Mouse (Mus musculus): Measurements from ENCODE around the gene Myrf. TPM values are rescaled to one million over a fixed set of nuclear protein-coding genes. Genes with fewer than 3 reads are reported as not detected.
A peak's percentile ranks its signal among the peaks of the same experiment; 100 is the strongest.

The Myrf gene
- polyA plus RNA-seq, 1 experiment = 2.3 TPM

DNA sequence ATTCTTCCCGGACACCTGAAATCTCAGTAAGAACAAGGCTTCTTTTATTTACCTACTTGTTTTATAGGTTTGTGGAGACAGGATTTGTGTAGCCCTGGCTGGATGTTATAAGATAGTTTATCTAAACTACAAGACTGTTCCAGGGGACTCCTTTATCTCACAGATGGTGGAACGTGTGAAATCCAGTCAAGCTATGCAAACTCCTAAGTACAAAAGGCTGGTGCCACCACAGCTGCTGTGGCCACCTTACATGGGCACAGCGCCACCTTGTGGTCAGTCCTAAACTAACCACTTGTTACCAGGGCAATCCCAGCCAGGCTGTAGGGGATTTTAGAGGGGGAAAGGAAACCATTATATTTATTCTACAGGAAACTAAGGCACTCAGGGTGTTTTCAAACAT lies 41.8 kb downstream of the Myrf start:
- Histone ChIP-seq H3K27me3 (ENCODE audit: control insufficient read depth, insufficient read depth, low read length) (no peaks in the 10 kb centered on the region), H3K4me3 (ENCODE audit: extremely low read depth, insufficient read depth, insufficient read length) (no peak overlapping the region), H3K4me1 (ENCODE audit: control insufficient read depth, insufficient read depth, insufficient read length) (no peaks in the 10 kb centered on the region; the same call in 1 of the 2 replicates), H3K36me3 (ENCODE audit: control insufficient read depth, insufficient read depth, low read length) (peaks cover 14% of the 10 kb centered on the region), H3K27ac (ENCODE audit: insufficient read depth, low read length) (no peak overlapping the region)
- TF ChIP-seq CTCF (IDR thresholded peaks at IDR 0.05; ENCODE audit: extremely low read depth, insufficient read depth, insufficient read length, insufficient replicate concordance) (peak; percentile 83; the same call in 1 of the 2 replicates), POLR2A (IDR thresholded peaks at IDR 0.05; ENCODE audit: low read depth, low read length) (no peak)
- DNase-seq (ENCODE audit: low read depth in 1 of 2, low spot score in 2 of 2) = peak in 1 of 2 experiments; percentile 68
- 27% methylated on average over 3 of the region's 3 CpGs for WGBS

DNA sequence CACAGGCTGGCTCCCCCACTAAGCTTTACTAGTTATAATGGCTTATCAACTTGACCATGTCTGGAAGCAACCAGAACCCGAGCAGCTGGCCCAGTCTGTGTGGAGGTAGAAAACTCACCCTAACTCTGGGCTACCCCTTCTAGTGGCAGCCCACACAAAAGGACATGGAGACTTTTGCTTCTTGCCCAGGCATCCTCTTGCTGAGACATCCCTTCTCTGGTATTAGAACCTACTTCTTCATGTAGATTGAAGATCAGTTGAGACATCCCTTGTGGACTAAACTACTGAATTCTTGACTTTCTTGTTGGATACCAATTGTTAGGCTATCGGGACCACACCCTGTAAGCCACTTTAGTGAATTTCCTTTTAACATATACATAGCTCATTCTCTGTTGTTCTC lies 42.3 kb downstream of the Myrf start:
- no peak for TF ChIP-seq CTCF (IDR thresholded peaks at IDR 0.05; ENCODE audit: extremely low read depth, insufficient read depth, insufficient read length, insufficient replicate concordance)
- no peak for TF ChIP-seq POLR2A (IDR thresholded peaks at IDR 0.05; ENCODE audit: low read depth, low read length)
- WGBS = 89% methylated on average over 2 of the region's 2 CpGs
- no peaks in the 10 kb centered on the region for H3K27me3 ChIP-seq (ENCODE audit: control insufficient read depth, insufficient read depth, low read length)

DNA sequence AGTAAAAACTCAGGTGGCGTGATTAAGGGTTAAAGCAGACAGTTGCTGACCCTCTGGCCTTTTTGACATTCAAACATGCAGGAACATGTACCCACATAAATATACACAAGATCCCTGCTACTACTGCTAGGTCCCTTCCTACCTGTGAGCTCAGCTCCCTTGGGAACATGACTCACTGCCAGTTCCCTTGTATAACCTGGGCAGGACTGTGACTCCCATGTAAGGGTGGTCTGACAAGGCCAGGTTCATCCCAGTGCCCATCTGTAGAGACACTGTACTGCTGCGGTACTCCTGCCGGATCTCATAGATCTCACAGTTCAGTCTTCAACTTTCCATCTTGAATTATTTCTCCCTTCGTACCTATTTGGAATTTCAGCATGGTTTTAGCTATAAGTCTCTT lies 43.4 kb downstream of the Myrf start:
- no peaks in the 10 kb centered on the region for H3K4me1 ChIP-seq (ENCODE audit: control insufficient read depth, insufficient read depth, insufficient read length)
- no peak for TF ChIP-seq POLR2A (IDR thresholded peaks at IDR 0.05; ENCODE audit: low read depth, low read length)
- no peak for TF ChIP-seq CTCF (IDR thresholded peaks at IDR 0.05; ENCODE audit: extremely low read depth, insufficient read depth, insufficient read length, insufficient replicate concordance)
- H3K36me3 ChIP-seq (ENCODE audit: control insufficient read depth, insufficient read depth, low read length) = peaks cover 14% of the 10 kb centered on the region
- no peak overlapping the region for H3K27ac ChIP-seq (ENCODE audit: insufficient read depth, low read length)
- no peaks in the 10 kb centered on the region for H3K27me3 ChIP-seq (ENCODE audit: control insufficient read depth, insufficient read depth, low read length)
- WGBS = 95% methylated on average over 4 of the region's 4 CpGs
- no peak for DNase-seq (ENCODE audit: low read depth in 1 of 2, low spot score in 2 of 2)
- no peak overlapping the region for H3K4me3 ChIP-seq (ENCODE audit: extremely low read depth, insufficient read depth, insufficient read length)

More for the DNA sequence above, 42.3 kb downstream of the Myrf start:
- Histone ChIP-seq H3K27ac (ENCODE audit: insufficient read depth, low read length) (no peak overlapping the region), H3K4me3 (ENCODE audit: extremely low read depth, insufficient read depth, insufficient read length) (no peak overlapping the region), H3K4me1 (ENCODE audit: control insufficient read depth, insufficient read depth, insufficient read length) (no peaks in the 10 kb centered on the region; the same call in 1 of the 2 replicates), H3K36me3 (ENCODE audit: control insufficient read depth, insufficient read depth, low read length) (peaks cover 14% of the 10 kb centered on the region)
- no peak for DNase-seq (ENCODE audit: low read depth in 1 of 2, low spot score in 2 of 2)

DNA sequence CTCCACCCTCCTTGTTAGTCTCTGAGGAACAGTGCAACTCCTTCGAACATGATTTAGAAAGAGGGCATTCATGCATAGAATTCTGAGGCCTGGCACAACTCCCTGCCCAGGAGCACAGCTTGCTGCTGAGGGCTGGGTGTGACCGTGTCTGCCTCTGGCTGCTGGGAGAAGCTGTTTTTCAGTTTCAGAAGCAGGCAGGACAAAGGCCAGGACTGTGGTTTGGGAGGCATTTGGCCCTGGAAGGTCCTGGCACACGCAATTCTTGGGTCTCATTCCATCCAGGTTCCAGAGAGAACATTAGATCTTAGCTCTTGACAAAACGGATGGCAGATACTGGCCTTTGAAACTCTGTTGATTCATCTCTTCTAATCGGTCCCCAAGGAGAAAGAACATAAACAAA lies 45.3 kb downstream of the Myrf start:
- peaks cover 9% of the 10 kb centered on the region for H3K36me3 ChIP-seq (ENCODE audit: control insufficient read depth, insufficient read depth, low read length)
- H3K27ac ChIP-seq (ENCODE audit: insufficient read depth, low read length) = no peak overlapping the region
- no peaks in the 10 kb centered on the region for H3K27me3 ChIP-seq (ENCODE audit: control insufficient read depth, insufficient read depth, low read length)
- no peak for DNase-seq (ENCODE audit: low read depth in 1 of 2, low spot score in 2 of 2)
- TF ChIP-seq CTCF (IDR thresholded peaks at IDR 0.05; ENCODE audit: extremely low read depth, insufficient read depth, insufficient read length, insufficient replicate concordance) (no peak), POLR2A (IDR thresholded peaks at IDR 0.05; ENCODE audit: low read depth, low read length) (no peak)
- no peaks in the 10 kb centered on the region for H3K4me1 ChIP-seq (ENCODE audit: control insufficient read depth, insufficient read depth, insufficient read length)
- H3K4me3 ChIP-seq (ENCODE audit: extremely low read depth, insufficient read depth, insufficient read length) = no peak overlapping the region
- 88% methylated on average over 5 of the region's 5 CpGs for WGBS

DNA sequence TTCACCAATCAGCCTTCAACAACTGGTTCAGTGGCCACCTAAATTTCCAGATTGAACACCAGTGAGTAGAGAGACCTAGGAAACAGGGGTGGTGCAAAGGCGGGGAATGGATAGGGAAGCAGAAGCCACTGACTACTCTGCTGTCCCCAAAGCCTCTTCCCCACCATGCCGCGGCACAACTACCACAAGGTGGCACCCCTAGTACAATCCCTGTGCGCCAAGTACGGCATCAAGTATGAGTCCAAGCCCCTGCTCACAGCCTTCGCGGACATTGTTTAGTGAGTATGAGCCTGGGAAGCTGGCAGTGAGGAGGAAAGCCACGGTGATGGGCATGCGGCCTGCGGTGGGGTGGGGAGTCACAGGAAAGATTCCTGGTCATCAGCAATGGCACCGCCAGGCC lies 46.2 kb downstream of the Myrf start:
- peaks cover under 1% of the 10 kb centered on the region; the same call in 1 of the 2 replicates for H3K36me3 ChIP-seq (ENCODE audit: control insufficient read depth, insufficient read depth, low read length)
- H3K27me3 ChIP-seq (ENCODE audit: control insufficient read depth, insufficient read depth, low read length) = no peaks in the 10 kb centered on the region
- no peaks in the 10 kb centered on the region for H3K4me1 ChIP-seq (ENCODE audit: control insufficient read depth, insufficient read depth, insufficient read length)
- 97% methylated on average over 11 of the region's 11 CpGs for WGBS
- TF ChIP-seq POLR2A (IDR thresholded peaks at IDR 0.05; ENCODE audit: low read depth, low read length) = no peak
- TF ChIP-seq CTCF (IDR thresholded peaks at IDR 0.05; ENCODE audit: extremely low read depth, insufficient read depth, insufficient read length, insufficient replicate concordance) = no peak
- H3K4me3 ChIP-seq (ENCODE audit: extremely low read depth, insufficient read depth, insufficient read length) = no peak overlapping the region
- DNase-seq (ENCODE audit: low read depth in 1 of 2, low spot score in 2 of 2) = no peak
- no peak overlapping the region for H3K27ac ChIP-seq (ENCODE audit: insufficient read depth, low read length)

DNA sequence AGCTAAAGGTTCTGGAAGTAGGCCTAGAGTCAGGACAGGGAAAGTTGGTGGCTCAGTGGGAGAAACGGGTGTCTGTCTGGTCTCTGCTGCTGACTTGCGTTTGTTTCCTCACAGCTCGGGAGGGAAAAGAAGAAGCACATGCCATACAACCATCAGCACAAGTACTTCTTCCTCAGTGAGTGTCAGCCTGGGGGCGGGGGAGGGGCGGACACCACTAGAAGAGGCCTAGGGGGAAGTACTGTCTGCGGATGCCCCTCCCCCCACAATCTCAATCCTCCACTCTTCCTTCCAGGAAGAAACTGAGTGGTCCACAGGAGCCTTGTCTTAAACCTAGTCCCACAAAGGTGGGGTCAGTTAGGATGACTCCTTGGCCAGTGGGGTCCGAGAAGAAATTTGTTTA lies 49.2 kb downstream of the Myrf start:
- no peak for DNase-seq (ENCODE audit: low read depth in 1 of 2, low spot score in 2 of 2)
- Histone ChIP-seq H3K4me3 (ENCODE audit: extremely low read depth, insufficient read depth, insufficient read length) (no peak overlapping the region), H3K4me1 (ENCODE audit: control insufficient read depth, insufficient read depth, insufficient read length) (no peaks in the 10 kb centered on the region), H3K36me3 (ENCODE audit: control insufficient read depth, insufficient read depth, low read length) (no peaks in the 10 kb centered on the region; the same call in 1 of the 2 replicates), H3K27me3 (ENCODE audit: control insufficient read depth, insufficient read depth, low read length) (no peaks in the 10 kb centered on the region), H3K27ac (ENCODE audit: insufficient read depth, low read length) (no peak overlapping the region)
- WGBS = 52% methylated on average over 7 of the region's 7 CpGs
- TF ChIP-seq CTCF (IDR thresholded peaks at IDR 0.05; ENCODE audit: extremely low read depth, insufficient read depth, insufficient read length, insufficient replicate concordance) = no peak
- no peak for TF ChIP-seq POLR2A (IDR thresholded peaks at IDR 0.05; ENCODE audit: low read depth, low read length)

- peak in 1 of 2 experiments; percentile 51 for DNase-seq (ENCODE audit: low read depth in 1 of 2, low spot score in 2 of 2)
- no peaks in the 10 kb centered on the region for H3K27me3 ChIP-seq (ENCODE audit: control insufficient read depth, insufficient read depth, low read length)
- WGBS = 46% methylated on average over 2 of the region's 2 CpGs
- TF ChIP-seq POLR2A (IDR thresholded peaks at IDR 0.05; ENCODE audit: low read depth, low read length) (no peak), CTCF (IDR thresholded peaks at IDR 0.05; ENCODE audit: extremely low read depth, insufficient read depth, insufficient read length, insufficient replicate concordance) (peak; percentile 58; the same call in 1 of the 2 replicates)
- no peaks in the 10 kb centered on the region for H3K4me1 ChIP-seq (ENCODE audit: control insufficient read depth, insufficient read depth, insufficient read length)
- H3K36me3 ChIP-seq (ENCODE audit: control insufficient read depth, insufficient read depth, low read length) = no peaks in the 10 kb centered on the region; the same call in 1 of the 2 replicates
- no peak overlapping the region for H3K4me3 ChIP-seq (ENCODE audit: extremely low read depth, insufficient read depth, insufficient read length)
- no peak overlapping the region for H3K27ac ChIP-seq (ENCODE audit: insufficient read depth, low read length)
Observed at GRCm38 (mm10) chr19:10190796-10191195, 49.8 kb downstream of the Myrf start.
